Mouse (Mus musculus): ENCODE results near the gene Vangl2. TPM values are rescaled to one million over a fixed set of nuclear protein-coding genes. Genes with fewer than 3 reads are reported as not detected.

Vangl2 gene
- total and polyA plus RNA-seq, 2 experiments, result 0.28 to 0.49 TPM

DNA sequence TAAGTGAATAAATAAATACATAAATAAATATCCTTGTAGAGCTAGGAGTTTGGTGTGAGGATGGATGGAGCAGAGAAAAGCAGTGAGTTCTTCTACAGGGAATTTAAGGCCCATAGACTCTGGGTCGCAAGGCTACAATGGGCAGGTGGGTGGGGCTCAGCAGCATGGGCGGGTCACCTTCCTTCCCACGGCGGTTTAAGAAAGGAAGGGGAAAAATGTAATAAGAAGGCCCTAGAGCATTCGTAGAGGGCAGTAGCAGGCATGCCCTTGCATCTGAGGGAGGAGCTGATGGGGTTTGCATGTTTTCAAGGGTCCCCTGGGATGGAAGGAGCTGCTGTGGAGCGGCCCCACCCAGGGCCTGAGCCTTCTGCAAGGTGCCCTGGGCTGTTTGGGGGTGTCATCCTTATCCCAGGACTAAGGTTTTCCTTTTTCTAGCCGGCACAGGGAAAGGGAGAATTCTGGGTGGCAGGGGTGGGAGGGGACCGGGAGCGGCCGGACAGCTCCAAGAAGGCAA is 24.6 kb upstream of the Vangl2 start:
- DNase-seq (ENCODE audit: extremely low read depth, low read depth, low spot score), result no peak
- H3K9ac ChIP-seq (ENCODE audit: low read depth, low read length), result no peak overlapping the region
- H3K4me3 ChIP-seq (ENCODE audit: insufficient read depth, low read depth, low read length), result no peak overlapping the region
- no peaks in the 10 kb centered on the region for H3K4me1 ChIP-seq (ENCODE audit: control insufficient read depth, insufficient read depth, low read length)
- WGBS, result 18% methylated on average over 10 of the region's 10 CpGs
- peaks cover 11% of the 10 kb centered on the region; the same call in 1 of the 2 replicates for H3K27me3 ChIP-seq (ENCODE audit: control insufficient read depth, insufficient read depth, low read length)
- TF ChIP-seq POLR2A (IDR thresholded peaks at IDR 0.05; ENCODE audit: extremely low read depth, insufficient read depth, low read length), result no peak
- TF ChIP-seq CTCF (IDR thresholded peaks at IDR 0.05; ENCODE audit: low read depth, low read length), result no peak
- H3K27ac ChIP-seq (replicated peaks; ENCODE audit: insufficient read depth, low read depth, low read length), result no peak overlapping the region
- no peaks in the 10 kb centered on the region for H3K36me3 ChIP-seq (ENCODE audit: control insufficient read depth, insufficient read depth, low read length)
- H3K79me2 ChIP-seq (ENCODE audit: control insufficient read depth, insufficient read depth, low read length), result no peaks in the 10 kb centered on the region

DNA sequence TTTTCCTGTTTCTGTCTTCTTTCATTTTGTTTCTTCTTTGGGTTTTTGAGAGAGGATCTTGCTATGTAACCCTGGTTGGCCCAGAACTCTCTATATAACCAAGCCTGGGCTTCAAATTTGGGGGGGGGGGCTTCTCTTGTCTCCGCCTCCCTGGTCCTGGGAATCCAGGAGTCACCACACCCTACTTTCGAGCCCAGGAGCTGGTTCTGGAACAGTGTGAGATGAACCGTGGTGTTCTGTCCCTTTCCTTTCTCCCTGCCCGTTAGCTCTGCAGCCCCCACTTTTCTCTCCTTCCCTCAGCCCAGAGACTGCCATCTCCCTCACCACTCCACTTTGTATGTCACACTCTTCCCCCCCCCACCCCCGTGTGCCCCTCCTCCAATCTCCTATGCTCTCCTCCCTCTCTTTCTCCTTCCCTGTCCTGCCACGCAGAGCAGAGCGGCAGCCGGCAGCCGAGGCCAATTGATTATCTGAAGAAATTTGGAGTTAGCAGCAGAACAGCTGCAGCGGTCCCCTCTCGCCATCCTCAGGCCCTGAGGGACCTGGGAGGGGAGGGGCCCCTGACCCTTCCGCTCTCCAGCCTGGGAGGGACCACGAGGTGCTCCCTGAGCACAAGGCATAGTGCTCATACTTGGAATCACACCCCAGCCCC is 21.0 kb upstream of the Vangl2 start:
- Histone ChIP-seq H3K36me3 (ENCODE audit: control insufficient read depth, insufficient read depth, low read length) (no peaks in the 10 kb centered on the region), H3K9ac (ENCODE audit: low read depth, low read length) (no peak overlapping the region), H3K79me2 (ENCODE audit: control insufficient read depth, insufficient read depth, low read length) (no peaks in the 10 kb centered on the region), H3K27me3 (ENCODE audit: control insufficient read depth, insufficient read depth, low read length) (peaks cover 11% of the 10 kb centered on the region; the same call in 1 of the 2 replicates), H3K4me1 (ENCODE audit: control insufficient read depth, insufficient read depth, low read length) (no peaks in the 10 kb centered on the region), H3K4me3 (ENCODE audit: insufficient read depth, low read depth, low read length) (no peak overlapping the region), H3K27ac (replicated peaks; ENCODE audit: insufficient read depth, low read depth, low read length) (no peak overlapping the region)
- 41% methylated on average over 13 of the region's 13 CpGs for WGBS
- no peak for DNase-seq (ENCODE audit: extremely low read depth, low read depth, low spot score)
- no peak for TF ChIP-seq CTCF (IDR thresholded peaks at IDR 0.05; ENCODE audit: low read depth, low read length)

GRCm38 (mm10) chr1:172048241-172048734 is 20.0 kb upstream of the Vangl2 start:
- Histone ChIP-seq H3K4me3 (ENCODE audit: insufficient read depth, low read depth, low read length) (peak overlapping the region; percentile 51), H3K36me3 (ENCODE audit: control insufficient read depth, insufficient read depth, low read length) (no peaks in the 10 kb centered on the region), H3K27ac (replicated peaks; ENCODE audit: insufficient read depth, low read depth, low read length) (no peak overlapping the region), H3K4me1 (ENCODE audit: control insufficient read depth, insufficient read depth, low read length) (no peaks in the 10 kb centered on the region), H3K27me3 (ENCODE audit: control insufficient read depth, insufficient read depth, low read length) (peaks cover 4% of the 10 kb centered on the region; the same call in 1 of the 2 replicates), H3K9ac (ENCODE audit: low read depth, low read length) (peak overlapping the region; percentile 31; the same call in 1 of the 2 replicates), H3K79me2 (ENCODE audit: control insufficient read depth, insufficient read depth, low read length) (no peaks in the 10 kb centered on the region)
- DNase-seq (ENCODE audit: extremely low read depth, low read depth, low spot score), result no peak
- 54% methylated on average over 6 of the region's 6 CpGs for WGBS
- TF ChIP-seq CTCF (IDR thresholded peaks at IDR 0.05; ENCODE audit: low read depth, low read length), result no peak
- TF ChIP-seq POLR2A (IDR thresholded peaks at IDR 0.05; ENCODE audit: extremely low read depth, insufficient read depth, low read length), result 0 out of 2 replicates have a peak, but pooled peaks have one; percentile 18

- no peaks in the 10 kb centered on the region for H3K79me2 ChIP-seq (ENCODE audit: control insufficient read depth, insufficient read depth, low read length)
- 23% methylated on average over 5 of the region's 5 CpGs for WGBS
- H3K27me3 ChIP-seq (ENCODE audit: control insufficient read depth, insufficient read depth, low read length), result no peaks in the 10 kb centered on the region
- no peaks in the 10 kb centered on the region for H3K36me3 ChIP-seq (ENCODE audit: control insufficient read depth, insufficient read depth, low read length)
- peak; percentile 20 for DNase-seq (ENCODE audit: extremely low read depth, low read depth, low spot score)
- TF ChIP-seq POLR2A (IDR thresholded peaks at IDR 0.05; ENCODE audit: extremely low read depth, insufficient read depth, low read length) (no peak), CTCF (IDR thresholded peaks at IDR 0.05; ENCODE audit: low read depth, low read length) (peak; percentile 88)
- no peaks in the 10 kb centered on the region for H3K4me1 ChIP-seq (ENCODE audit: control insufficient read depth, insufficient read depth, low read length)
- no peak overlapping the region for H3K4me3 ChIP-seq (ENCODE audit: insufficient read depth, low read depth, low read length)
- no peak overlapping the region for H3K27ac ChIP-seq (replicated peaks; ENCODE audit: insufficient read depth, low read depth, low read length)
- no peak overlapping the region for H3K9ac ChIP-seq (ENCODE audit: low read depth, low read length)
Observed at GRCm38 (mm10) chr1:172046938-172047337, 18.7 kb upstream of the Vangl2 start.

DNA sequence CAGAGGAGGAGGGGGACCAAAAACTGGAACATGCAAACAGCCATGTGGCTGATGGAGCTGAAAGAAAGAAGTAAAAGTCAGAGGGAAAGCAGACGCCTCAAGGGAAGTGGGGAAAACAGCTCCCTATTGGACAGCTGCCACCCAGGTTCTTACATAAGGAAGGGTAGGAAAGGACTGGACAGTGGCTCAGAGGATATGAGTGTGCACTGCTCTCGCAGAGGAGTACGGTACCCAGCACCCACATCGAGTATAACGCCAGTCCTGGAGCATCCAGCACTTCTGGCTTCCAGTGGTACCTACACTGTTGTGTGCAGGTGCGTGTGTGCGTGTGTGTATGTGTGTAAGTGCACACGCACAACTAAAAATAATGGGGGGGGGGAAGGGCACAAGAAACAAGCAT is 18.2 kb upstream of the Vangl2 start:
- 70% methylated on average over 8 of the region's 8 CpGs for WGBS
- Histone ChIP-seq H3K9ac (ENCODE audit: low read depth, low read length) (no peak overlapping the region), H3K27me3 (ENCODE audit: control insufficient read depth, insufficient read depth, low read length) (no peaks in the 10 kb centered on the region), H3K4me3 (ENCODE audit: insufficient read depth, low read depth, low read length) (no peak overlapping the region), H3K27ac (replicated peaks; ENCODE audit: insufficient read depth, low read depth, low read length) (no peak overlapping the region), H3K4me1 (ENCODE audit: control insufficient read depth, insufficient read depth, low read length) (no peaks in the 10 kb centered on the region), H3K79me2 (ENCODE audit: control insufficient read depth, insufficient read depth, low read length) (no peaks in the 10 kb centered on the region), H3K36me3 (ENCODE audit: control insufficient read depth, insufficient read depth, low read length) (no peaks in the 10 kb centered on the region)
- no peak for DNase-seq (ENCODE audit: extremely low read depth, low read depth, low spot score)
- TF ChIP-seq CTCF (IDR thresholded peaks at IDR 0.05; ENCODE audit: low read depth, low read length) (no peak), POLR2A (IDR thresholded peaks at IDR 0.05; ENCODE audit: extremely low read depth, insufficient read depth, low read length) (no peak)

DNA sequence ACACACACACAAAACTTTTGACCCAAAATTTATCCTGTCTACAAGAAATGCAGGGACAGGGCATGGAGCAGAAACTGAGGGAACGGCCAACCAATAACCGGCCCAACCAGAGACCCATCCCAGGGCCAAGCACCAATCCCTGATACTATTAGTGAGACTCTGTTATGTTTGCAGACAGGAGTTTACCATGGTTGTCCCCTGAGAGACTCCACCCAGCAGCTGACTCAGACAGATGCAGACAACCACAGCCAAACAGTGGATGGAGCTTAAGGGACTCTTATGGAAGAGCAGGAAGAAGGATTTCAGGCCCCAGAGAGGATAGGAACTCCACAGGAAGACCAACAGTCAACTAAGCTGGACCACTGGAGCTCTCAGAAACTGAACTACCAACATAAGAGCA is 1.7 kb upstream of the Vangl2 start:
- WGBS, result 87% methylated on average over 2 of the region's 2 CpGs
- H3K9ac ChIP-seq (ENCODE audit: low read depth, low read length), result no peak overlapping the region
- no peak overlapping the region for H3K4me3 ChIP-seq (ENCODE audit: insufficient read depth, low read depth, low read length)
- no peak for DNase-seq (ENCODE audit: extremely low read depth, low read depth, low spot score)
- TF ChIP-seq POLR2A (IDR thresholded peaks at IDR 0.05; ENCODE audit: extremely low read depth, insufficient read depth, low read length), result no peak
- TF ChIP-seq CTCF (IDR thresholded peaks at IDR 0.05; ENCODE audit: low read depth, low read length), result no peak
- H3K36me3 ChIP-seq (ENCODE audit: control insufficient read depth, insufficient read depth, low read length), result no peaks in the 10 kb centered on the region
- H3K27me3 ChIP-seq (ENCODE audit: control insufficient read depth, insufficient read depth, low read length), result no peaks in the 10 kb centered on the region
- no peak overlapping the region for H3K27ac ChIP-seq (replicated peaks; ENCODE audit: insufficient read depth, low read depth, low read length)
- H3K4me1 ChIP-seq (ENCODE audit: control insufficient read depth, insufficient read depth, low read length), result no peaks in the 10 kb centered on the region
- H3K79me2 ChIP-seq (ENCODE audit: control insufficient read depth, insufficient read depth, low read length), result no peaks in the 10 kb centered on the region

Measured in liver, adult 2 months (tissue).